Mouse (Mus musculus) left cerebral cortex, postnatal 36 days (tissue): ENCODE data around the gene Kcnc1. TPM values are rescaled to one million over a fixed set of nuclear protein-coding genes. Genes with fewer than 3 reads are reported as not detected.

ENCODE experiments used
- DNase-seq, 2 experiments: peaks; one replicate each; pipeline ENCODE4 v3.0.0; 2021 to 2022; ENCODE audit warnings: low spot score in 2 of 2, mixed read lengths in 1 of 2
- intact Hi-C: fragments of 180-260 bp; cut with DNase I; formaldehyde crosslinking; loops from one replicate; pipeline ENCODE4 v1.15.1; 2025
- total RNA-seq, 2 experiments: library from RNA; stranded (reverse); gene quantifications; 2 replicates each; pipeline ENCODE4 v1.2.3; 2021

Kcnc1 gene
- total RNA-seq, 2 experiments from 2014 or later = 134 to 138 TPM

DNA sequence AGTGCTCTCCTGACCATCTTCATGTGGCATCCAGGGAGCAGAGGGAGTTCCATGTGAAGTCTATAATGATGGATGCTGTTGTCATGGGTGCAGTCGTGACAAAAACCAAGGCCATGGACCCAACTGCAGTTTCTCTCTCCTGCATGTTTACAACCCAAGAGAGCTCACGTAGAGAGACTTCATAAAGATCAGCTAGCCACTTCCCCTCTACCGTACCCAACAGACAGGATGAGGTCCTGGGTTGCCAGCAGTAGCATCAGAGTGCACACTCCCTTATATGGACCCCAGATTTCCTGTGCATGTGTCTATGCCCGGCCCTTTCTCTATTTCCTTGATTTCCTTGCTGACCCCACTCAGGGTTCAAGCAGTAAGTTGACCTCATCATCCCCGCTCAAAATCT lies 4.6 kb upstream of the Kcnc1 start:
- intact Hi-C loops = loop anchor here (10.0 kb wide), 1 partner anchor 143 kb away; no protein-coding TSS in a partner anchor
- DNase-seq = no peak

DNA sequence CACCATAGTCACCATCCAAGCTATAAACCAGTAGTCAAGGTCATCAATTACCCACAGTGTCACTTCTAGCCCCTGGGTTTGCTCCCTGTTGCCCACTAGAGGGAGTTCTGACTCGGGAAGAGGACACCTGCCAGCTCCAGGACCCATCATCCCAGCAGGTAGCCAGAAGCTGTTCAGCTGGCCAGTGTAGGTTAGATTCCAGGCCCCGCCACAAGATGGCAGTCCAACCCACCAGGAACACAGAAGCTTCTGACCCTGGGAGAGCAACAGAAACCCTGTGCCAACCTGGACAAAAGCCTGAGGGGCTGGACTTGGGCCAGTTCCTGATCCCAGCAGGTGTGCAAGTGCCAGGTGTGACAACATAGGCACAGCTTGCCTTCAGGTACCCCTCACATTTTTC lies 3.2 kb upstream of the Kcnc1 start:
- intact Hi-C loops = loop anchor here (1.0 to 10.0 kb wide), 2 partner anchors 142 to 214 kb away; no protein-coding TSS in a partner anchor
- peak; percentile 79 to 82 for DNase-seq

- no peak for DNase-seq
- intact Hi-C loops = loop anchor here (1.0 to 10.0 kb wide), 2 partner anchors 141 to 213 kb away; no protein-coding TSS in a partner anchor
Observed at GRCm38 (mm10) chr7:46393718-46394511, 2.4 kb upstream of the Kcnc1 start.

- DNase-seq = no peak
- intact Hi-C loops = loop anchor here (5.0 to 10.0 kb wide), 2 partner anchors 42 to 140 kb away; no protein-coding TSS in a partner anchor
Observed at GRCm38 (mm10) chr7:46394933-46395332, 1.4 kb upstream of the Kcnc1 start.

DNA sequence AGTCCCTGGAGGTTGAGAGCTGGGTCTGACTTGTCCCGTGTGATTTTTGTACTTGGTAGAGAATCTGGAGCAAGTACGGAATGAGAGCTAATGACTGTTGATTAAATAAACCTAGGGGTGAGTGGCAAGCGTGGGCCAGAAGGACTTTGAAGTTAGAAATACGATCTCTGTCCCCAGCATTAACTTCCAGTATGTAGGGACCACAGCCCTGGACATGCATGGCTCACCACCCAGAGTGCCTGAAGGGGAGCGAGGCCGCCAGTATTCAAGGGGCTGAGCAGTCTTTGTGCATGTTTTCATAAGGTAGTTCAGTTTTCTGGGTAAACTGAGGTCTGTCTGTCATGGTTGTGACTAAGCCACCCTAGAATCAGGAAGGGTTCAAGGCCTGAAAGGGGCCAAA lies 726 bp upstream of the Kcnc1 start:
- intact Hi-C loops = loop anchor here (5.0 to 10.0 kb wide), 2 partner anchors 42 to 139 kb away; no protein-coding TSS in a partner anchor
- DNase-seq = no peak

DNA sequence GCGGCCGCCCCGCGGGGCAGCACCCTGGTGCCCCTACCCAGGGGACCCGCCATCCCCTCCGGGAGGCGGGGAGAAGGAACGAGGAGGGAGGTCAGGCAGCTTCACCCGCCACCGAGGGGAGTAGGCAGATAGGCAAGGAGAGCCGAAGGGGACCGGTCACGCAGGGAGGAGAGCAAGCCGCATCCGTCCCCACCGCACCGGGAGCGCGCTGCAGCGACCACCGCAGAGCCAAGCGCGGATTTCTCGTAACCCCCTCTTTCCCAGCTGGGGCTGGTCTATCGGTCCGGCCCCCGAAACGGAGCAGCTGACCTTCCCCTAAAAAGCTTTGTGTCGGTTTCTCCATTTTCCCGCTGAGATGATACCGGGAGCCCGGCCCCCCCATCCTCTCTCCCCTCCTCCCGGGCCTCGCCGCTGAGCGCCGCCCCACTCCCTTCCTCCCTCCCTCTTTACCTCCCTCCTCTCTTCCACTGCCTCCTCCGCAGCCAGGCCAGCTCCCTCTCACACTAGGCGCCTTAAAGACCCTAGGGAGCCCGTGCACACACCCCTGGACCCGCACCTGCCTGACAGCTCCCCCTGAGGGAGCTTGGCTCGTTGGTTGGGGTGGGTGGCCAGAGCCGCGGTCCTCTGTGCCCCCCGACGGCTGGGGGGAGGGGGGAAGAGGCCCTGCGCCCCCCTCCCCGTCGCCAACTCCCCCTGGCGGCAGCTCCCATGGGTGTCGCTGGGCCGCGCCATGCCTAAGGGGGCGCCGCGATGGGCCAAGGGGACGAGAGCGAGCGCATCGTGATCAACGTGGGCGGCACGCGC lies 833 bp downstream of the Kcnc1 start:
- intact Hi-C loops = loop anchor here (1.0 to 10.0 kb wide), 3 partner anchors 24 to 138 kb away; no protein-coding TSS in a partner anchor
- peak; percentile 73 to 83 for DNase-seq

- DNase-seq = no peak
- intact Hi-C loops = loop anchor here (1.0 to 10.0 kb wide), 3 partner anchors 23 to 137 kb away; no protein-coding TSS in a partner anchor
Observed at GRCm38 (mm10) chr7:46397732-46398333, 1.5 kb downstream of the Kcnc1 start.

DNA sequence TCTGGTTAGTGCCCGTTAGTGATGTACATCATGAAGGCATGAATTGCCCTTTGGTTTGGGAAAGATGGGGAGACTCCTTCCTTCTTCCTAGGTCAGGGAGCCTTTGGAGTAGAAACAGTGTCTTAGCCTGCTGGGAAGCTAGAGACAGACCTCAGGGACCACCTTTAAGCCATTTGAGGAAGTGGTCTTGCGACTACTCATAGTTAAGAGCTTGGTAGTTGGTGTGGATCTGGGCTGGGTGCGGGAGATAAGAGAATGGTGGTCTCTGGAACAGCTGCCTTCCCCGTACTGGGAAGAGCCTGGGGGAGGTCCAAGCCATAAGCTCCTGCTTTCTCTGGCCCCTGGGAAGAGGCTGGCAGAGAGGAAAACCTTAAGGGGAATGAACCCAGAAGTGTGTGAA lies 2.3 kb downstream of the Kcnc1 start:
- DNase-seq = no peak
- intact Hi-C loops = loop anchor here (5.0 to 10.0 kb wide), 2 partner anchors 39 to 136 kb away; no protein-coding TSS in a partner anchor

GRCm38 (mm10) chr7:46399676-46400075 lies 3.4 kb downstream of the Kcnc1 start:
- intact Hi-C loops = loop anchor here (5.0 to 10.0 kb wide), 2 partner anchors 38 to 135 kb away; no protein-coding TSS in a partner anchor
- DNase-seq = no peak

GRCm38 (mm10) chr7:46400346-46400745 lies 4.0 kb downstream of the Kcnc1 start:
- DNase-seq = no peak
- intact Hi-C loops = no loop called here

DNA sequence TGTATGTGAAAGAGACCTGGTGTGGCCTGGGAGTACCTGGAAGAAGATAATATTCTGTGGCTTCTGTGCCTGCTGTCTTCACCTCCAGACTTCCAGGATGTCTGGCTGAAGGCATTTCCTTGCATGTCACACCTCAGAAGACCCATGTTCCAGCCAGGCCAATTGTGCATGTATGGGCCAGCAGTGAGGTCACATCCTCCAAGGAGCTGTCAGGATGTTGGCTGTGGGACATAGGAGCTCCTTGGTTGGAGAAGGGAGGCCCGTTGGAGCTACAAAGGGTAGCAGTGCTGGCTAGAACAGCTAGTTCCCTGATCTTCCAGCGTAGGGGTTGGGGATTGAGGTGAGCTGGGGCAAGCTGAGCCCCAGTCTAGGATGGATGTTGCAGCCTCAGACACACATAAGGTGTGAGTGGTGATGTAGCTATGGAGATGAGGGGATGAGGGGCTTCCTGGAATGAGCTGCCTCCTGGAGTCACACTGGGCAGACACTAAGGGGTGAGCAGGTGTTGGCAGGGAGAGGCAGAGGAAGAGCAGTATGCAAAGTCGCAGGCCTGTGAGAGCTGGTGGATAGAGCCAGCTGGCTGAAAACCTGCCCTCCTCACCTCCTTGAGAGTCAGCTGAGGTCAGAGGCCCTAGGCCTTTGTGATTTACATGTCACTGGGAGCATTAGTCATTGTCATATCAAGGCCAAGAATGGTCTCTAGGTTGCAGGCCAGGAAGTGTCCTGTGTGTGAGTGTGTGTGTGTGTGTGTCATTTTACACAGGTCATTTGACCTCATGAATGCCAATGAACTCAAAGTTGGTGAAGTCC lies 5.3 kb downstream of the Kcnc1 start:
- intact Hi-C loops = no loop called here

GRCm38 (mm10) chr7:46403616-46404485 lies 7.6 kb downstream of the Kcnc1 start:
- no peak for DNase-seq

More for the DNA sequence above, 5.3 kb downstream of the Kcnc1 start:
- no peak for DNase-seq

DNA sequence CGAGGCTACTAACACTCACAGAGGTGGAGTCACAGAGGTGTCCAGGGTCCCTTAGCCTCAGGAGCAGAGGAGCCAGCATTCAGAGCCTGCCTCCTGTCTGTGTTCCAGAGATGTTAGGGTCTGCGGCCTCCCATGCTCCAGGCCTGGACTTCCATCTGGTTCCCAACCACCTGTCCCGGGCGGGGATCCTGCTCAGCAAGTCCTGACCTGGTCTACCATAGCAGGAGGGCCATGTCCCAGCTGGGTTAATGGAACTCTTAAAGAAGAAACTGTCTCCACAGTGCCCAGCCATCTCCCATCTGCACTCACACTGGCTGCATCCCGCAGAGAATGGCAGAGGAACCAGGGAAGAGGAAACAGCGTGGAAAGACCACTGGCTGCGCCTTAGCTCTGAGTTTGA lies 8.5 kb downstream of the Kcnc1 start:
- DNase-seq = no peak
- intact Hi-C loops = no loop called here

More at GRCm38 (mm10) chr7:46403616-46404485, 7.6 kb downstream of the Kcnc1 start:
- intact Hi-C loops = no loop called here

DNA sequence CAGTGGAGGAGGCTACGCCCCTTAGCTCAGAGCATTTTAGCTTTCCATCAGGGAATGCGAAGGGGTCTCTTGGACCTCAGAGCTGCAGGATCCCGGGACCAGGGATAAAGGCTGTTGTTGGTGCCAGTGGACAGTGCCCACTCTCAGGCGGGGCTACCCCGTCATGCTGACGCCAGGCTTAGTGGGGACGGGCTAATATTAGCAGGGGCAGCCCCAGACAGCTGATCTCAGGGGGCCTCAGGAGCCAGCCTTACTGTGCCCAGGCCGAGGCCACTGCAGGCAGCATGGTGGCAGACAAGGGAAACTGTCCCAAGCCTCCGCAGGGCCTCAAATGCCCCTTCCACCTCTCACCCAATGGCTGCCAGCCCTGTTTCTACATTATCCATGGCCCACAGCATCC lies 12.3 kb downstream of the Kcnc1 start:
- intact Hi-C loops = no loop called here

GRCm38 (mm10) chr7:46409204-46409789 lies 13.0 kb downstream of the Kcnc1 start:
- intact Hi-C loops = no loop called here
- no peak for DNase-seq

More for the DNA sequence above, 12.3 kb downstream of the Kcnc1 start:
- DNase-seq = no peak

DNA sequence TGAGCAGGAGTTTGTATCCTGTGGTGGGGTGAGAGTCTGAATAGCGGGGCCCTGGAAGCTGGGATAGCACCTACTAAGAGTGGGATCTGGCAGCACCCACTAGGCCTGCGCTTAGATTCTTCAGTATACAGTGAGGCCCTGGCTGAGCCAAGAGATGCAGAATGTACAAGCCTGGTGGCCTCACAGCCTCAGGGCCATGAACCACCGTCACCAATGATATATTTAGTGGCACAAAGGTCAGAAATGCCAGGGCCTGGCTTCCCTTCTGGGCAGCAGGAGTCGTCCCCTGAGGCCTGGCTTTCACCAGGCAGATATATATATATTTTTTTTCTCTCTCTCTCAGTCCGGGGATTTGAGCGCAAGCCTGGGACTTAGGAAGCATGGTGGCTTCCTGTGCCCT lies 14.4 kb downstream of the Kcnc1 start:
- no peak for DNase-seq
- intact Hi-C loops = no loop called here

DNA sequence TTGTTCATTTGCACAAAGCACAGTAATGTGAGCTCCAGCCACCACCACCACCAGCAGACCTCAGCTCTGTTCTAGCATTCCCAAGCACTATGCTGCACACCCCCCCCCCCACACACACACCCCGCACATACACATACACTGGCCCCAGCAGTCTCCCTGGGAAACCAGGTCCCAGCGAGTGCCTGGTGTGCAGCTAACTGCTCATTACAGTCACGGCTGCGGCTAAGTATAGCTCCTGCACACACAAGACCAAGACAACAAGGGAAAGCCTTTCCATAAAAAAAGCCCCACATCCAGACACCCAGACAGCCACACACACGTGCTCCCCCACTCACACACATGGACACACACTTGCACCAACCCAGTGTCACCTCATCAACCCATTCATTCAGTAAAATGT lies 16.5 kb downstream of the Kcnc1 start:
- DNase-seq = peak in 1 of 2 experiments; percentile 41
- intact Hi-C loops = no loop called here
